Mouse (Mus musculus): ENCODE data around the gene Phox2b.

- TF ChIP-seq CTCF (IDR thresholded peaks at IDR 0.05) (no peak), POLR2A (IDR thresholded peaks at IDR 0.05; ENCODE audit: insufficient read depth, low read depth, low read length) (no peak)
Measured at GRCm38 (mm10) chr5:67090856-67091255, 8.2 kb downstream of the Phox2b start.
